Mouse (Mus musculus): ENCODE data around the gene BC029722.

BC029722 gene

GRCm38 (mm10) chr2:155818596-155819391 is 432 bp downstream of the BC029722 start:
- peak; percentile 95 for DNase-seq (ENCODE audit: low read depth)

DNA sequence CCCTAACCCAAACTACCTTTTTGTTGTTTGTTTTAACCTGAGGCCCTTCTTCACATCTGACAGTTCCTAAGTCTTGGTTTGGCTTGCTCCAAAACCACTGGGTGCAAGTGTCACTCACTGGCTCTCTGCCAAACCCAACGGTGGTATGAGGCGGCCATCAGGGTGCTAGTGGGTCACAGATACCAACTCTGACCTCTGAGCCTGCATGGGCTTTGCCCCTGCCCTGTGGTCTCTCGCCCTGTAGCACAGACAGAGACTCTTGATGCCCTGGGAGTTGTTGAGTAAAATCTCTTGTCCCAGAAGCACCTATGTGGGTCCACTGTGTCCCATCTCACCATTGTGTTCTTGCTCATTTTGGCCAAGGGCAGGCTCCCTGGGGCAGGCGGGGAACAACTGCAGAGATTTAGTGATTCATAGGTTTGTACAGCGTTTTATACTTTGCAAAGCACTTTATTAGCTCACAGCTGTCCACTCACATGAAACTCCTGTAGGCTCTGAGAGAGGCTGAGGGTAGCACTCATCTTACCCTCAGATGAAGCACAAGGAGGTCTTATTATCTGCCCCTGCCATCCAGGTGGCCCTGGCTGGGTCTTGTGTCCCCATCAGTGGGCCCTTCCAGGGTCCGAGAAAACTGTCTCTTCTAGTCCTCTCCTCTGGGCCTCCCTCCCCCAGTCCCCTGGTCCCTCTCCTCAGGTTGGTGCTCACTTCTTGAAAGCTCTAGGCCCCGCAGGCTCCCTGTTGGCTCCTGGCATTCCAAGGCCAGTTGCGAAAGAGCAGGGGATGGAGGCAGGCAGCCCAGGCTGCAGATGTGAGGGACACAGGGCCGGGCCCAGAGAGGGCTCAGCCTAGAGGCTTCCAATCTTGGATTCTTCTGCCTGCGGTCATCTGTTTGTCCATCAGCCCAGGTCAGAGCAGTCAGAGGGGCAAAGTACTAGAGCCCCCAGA is 1.7 kb downstream of the BC029722 start:
- DNase-seq (ENCODE audit: low read depth): peak; percentile 36

DNA sequence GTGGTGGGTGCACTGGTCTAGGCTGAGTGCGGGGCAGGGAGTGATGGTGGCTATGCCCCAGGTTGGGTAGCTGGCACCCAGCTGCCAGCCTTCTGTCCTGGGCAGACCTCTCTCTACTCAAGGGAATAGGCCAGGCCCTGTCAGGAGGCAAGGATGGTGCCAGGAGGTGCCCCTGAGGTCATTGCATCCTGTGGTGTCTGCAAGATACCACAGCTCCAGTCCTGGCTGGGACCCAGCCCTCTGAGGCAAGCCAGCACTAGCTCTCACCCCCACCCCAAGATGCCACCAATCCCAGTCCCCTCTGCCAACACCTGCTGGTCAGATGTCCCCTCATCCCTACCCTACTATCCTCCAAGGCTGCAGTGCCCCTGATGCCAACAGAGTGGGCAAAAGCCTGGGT is 3.0 kb downstream of the BC029722 start:
- DNase-seq (ENCODE audit: low read depth): peak; percentile 34

GRCm38 (mm10) chr2:155814829-155815228 is 4.4 kb downstream of the BC029722 start:
- DNase-seq (ENCODE audit: low read depth): peak; percentile 48

GRCm38 (mm10) chr2:155812637-155813036 is 6.6 kb downstream of the BC029722 start:
- DNase-seq (ENCODE audit: low read depth): no peak

DNA sequence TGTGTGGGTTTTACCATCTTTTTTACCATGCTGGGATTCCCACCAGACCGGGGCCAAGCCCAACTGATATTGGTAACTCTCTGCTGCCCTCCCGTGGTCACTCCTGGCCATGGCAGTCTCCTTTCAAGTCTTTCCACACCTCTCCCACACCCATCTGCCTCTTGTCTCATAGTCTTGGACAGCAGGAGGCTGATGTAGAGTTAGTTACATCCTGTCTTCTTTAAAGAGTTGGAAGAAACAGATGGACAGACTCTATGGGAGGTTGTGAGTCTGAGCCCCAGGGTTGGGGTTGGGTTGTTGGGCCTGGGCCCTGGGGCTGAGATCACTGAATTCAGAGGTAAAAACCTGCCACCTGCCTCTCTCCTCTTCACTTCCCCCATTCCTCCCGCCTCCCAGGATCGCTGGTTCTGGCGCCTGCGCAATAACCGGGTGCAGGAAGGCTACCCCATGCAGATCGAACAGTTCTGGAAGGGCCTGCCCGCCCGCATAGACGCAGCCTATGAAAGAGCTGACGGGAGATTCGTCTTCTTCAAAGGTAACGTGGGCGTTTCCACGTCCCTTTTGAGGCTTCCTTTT is 7.3 kb downstream of the BC029722 start:
- peak; percentile 77 for DNase-seq (ENCODE audit: low read depth)

DNA sequence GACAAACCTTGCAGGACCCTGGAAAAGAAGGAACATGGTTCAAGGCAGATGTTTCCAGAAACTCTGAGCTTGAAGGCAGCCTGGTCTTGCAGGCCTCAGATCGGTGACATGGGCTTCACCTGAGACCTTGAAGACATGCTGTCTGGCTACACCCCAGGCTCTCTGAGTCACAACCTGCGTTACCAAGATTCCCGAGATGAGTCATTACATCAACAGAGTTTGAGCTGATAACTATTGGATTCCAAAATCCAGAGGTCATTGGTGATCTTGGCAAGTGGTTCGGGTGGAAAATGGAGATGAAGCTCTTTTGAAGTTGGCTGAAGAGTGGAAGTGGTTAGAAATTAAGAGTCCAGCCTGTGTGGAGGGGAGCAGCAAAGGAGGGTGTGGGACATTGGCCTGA is 9.6 kb downstream of the BC029722 start:
- peak; percentile 34 for DNase-seq (ENCODE audit: low read depth)

- no peak for DNase-seq (ENCODE audit: low read depth)
Measured at GRCm38 (mm10) chr2:155807408-155807807, 11.8 kb downstream of the BC029722 start.

DNA sequence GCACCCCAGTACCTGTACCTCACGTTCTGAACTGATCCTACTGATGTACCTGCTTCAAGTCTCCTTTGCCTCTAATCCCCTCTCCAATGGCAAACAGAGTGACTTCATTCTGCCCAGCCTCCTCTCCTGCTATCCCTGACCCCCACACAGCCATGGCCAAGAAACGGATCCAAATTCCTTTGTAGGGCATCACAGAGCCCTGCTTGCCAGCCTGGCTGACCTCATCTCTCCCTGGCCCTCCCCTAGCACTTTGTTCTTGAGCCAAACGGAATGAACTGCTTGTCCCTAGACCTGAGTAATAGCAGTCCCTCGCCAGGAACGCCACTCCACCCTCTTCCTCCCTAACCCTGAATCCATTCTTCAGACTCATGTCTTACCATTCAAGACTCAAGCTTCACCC is 12.7 kb downstream of the BC029722 start:
- no peak for DNase-seq (ENCODE audit: low read depth)

GRCm38 (mm10) chr2:155805925-155806255 is 13.3 kb downstream of the BC029722 start:
- DNase-seq (ENCODE audit: low read depth): no peak

DNA sequence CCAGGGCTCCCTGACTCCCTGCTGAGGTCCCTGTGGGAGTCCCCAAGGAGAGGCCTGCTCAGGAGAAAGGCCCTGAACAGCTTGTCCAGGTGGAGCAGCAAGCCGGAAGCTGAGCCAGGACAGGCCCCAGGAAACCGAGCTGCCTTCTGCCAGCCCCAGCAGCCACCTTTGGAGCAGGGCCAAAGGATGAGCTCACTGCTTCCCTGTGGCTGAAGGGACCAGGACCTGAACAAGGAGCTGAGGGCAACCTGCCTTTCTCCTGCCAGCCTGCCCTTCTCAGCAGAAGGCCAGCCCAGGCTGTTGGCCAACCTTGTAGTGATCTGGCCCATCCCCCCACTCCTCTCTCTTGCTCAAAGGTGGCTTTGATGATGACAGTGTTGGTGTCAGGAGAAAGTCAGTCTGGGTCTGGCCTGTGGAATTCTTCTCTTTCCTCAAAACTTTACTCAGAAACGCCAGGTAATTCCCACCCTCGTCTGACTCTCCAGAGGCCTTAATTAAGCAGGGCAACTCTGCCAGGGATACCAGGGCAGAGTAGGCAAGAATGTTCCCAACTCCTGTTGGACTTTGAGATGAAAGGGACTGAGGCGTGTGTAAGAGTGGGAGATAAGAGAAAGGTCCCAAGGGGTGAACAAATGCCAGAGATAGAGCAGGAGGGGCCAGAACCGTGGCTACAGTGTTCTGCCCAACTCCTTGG is 13.8 kb downstream of the BC029722 start:
- DNase-seq (ENCODE audit: low read depth): peak; percentile 35

- DNase-seq (ENCODE audit: low read depth): no peak
Measured at GRCm38 (mm10) chr2:155804053-155804452, 15.2 kb downstream of the BC029722 start.

DNA sequence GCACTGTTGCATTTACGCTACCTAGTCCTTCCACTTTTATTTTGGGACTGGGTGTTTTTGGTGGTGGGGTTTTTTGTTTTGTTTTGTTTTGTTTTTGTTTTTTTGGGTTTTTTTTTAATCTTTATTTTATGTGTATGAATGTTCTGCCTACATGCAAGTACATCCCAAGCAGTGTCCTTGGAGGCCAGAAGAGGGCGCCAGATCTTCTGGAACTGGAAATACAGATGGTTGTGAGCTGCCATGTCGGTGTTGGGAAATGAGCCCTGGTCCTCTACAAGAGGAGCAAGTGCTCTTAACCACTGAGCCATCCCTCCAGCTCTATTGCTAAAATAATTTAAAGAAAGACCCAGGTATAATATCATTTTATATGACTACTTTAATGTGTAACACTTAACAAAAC is 16.5 kb downstream of the BC029722 start:
- DNase-seq (ENCODE audit: low read depth): peak; percentile 74

DNA sequence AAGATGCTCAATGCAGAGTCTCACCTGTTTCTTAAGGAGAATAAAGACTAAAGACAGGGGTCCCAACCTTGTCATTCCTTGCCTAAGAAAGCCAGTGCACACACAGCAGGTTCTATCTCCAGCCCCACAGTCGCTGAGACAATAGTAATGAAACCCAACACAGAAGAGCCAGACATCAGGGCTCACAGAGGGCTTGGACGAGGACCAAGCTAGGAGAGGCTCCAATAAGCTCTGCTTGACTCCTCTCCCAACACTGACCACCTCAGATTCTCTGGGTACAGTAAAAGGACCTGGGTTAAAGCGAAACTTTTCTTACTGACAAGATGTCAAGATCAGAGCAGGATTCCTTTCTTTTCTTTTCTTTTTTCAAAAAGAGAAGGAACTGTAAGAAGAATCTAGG is 20.6 kb downstream of the BC029722 start:
- no peak for DNase-seq (ENCODE audit: low read depth)

DNA sequence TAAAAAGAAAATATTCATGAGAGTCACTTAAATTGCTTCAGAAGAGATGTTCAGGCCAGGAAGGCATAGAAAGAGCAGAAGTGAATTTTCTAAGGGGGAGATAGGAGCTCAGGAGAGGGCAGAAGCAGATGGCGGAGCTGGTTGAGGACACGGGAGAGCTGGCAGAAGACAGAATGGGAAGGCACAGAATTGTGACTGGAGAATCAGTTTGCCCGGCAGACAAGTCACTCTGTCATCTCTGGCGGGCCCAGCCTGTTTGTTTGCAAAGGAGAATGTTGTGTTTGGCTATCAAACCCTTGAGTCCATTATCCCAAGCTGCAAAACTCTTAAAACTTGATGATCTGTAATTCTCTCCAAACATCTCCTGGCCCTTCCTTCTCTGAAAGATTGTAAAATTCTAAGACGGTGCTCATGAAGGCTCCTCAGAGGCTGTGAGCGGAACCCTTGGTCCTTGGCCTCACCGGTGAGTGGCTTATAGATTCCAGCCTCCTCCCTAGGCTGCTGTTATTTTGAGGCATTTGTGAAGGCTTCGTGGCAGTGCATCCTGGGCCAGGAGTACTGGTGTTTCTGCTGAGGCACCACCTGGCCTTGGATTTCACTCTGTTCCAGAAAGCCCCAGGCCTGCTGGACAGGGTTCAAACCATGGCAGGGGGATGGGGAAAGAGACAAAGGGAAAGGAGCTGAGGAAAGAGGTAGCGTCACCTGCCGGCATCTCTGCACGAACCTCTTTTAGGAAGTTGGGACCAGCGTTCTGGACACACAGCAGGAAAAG is 24.4 kb downstream of the BC029722 start:
- no peak for DNase-seq (ENCODE audit: low read depth)

DNA sequence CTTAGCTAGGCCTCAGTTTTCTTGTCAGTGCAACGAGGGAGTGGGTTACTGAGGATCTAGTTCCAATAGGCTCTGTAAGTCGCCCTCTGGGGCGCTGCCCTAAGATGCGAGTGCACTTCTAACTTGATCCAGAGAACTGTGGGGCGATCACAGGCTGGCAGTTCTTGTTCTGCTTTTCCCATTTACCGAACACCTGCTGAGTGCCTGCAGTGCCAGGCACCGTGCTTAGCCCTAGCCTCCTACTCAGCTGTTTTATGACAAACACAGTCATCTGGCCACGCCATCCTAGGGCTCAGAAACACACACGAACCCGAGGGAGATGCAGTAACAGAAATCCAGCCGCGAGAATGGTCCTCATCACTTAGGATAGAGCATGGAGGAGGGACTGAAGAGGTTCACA is 26.3 kb downstream of the BC029722 start:
- DNase-seq (ENCODE audit: low read depth): no peak

GRCm38 (mm10) chr2:155787949-155788931 is 31.0 kb downstream of the BC029722 start:
- no peak for DNase-seq (ENCODE audit: low read depth)

DNA sequence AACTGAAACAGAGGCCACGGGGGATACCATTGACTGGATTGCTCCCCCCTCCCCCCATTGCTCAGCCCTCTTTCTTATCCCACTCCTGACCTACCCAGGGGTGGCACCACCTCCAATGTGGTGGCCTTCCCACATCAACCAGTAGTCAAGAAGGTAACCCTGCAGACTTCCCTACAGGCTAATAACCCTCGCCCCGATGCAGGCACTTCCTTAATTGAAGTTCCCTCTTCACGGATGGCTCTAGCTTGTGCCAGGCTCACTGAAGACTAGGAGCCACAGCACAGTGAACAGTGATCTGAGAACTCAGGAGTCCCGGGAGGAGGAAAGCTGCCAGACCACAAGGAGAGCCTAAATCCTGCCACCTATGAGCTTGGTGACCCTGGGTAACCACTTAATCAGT is 32.3 kb downstream of the BC029722 start:
- DNase-seq (ENCODE audit: low read depth): no peak

- no peak for DNase-seq (ENCODE audit: low read depth)
Measured at GRCm38 (mm10) chr2:155784534-155784933, 34.7 kb downstream of the BC029722 start.

DNA sequence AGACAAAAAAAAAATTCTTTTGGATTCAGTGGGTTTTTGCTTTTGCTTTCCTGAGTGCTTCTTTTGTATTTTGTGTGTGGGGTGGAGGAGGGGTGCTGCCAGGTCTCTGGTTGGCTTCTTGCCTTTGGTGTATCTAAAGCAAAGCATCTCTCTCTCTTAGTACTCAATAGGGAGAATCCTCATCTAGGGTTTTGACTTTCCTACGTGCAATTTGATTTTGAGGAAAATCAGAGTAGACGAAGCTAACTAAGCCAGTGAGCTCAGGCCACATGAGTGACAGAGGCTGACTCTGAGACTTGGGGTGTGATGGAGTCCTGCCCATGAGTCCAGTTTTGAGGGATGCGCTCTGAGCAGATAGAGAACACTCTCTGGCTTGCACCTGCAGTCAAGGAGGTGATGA is 39.7 kb downstream of the BC029722 start:
- no peak for DNase-seq (ENCODE audit: low read depth)

Data from 416B (cell line).